Mouse (Mus musculus): Measurements from ENCODE around the gene Stard5. TPM values are rescaled to one million over a fixed set of nuclear protein-coding genes. Genes with fewer than 3 reads are reported as not detected.

Stard5 gene
- polyA plus RNA-seq, 2 experiments = 18.5 to 23.7 TPM

GRCm38 (mm10) chr7:83640581-83640980 lies 8.8 kb downstream of the Stard5 start:
- 82% methylated on average over 5 of the region's 5 CpGs for WGBS
- Histone ChIP-seq H3K9ac (ENCODE audit: low read depth, low read length, severe bottlenecking) (no peak overlapping the region), H3K27me3 (ENCODE audit: control insufficient read depth, insufficient read depth, low read length) (no peaks in the 10 kb centered on the region), H3K4me2 (replicated peaks; ENCODE audit: low read depth, low read length, severe bottlenecking) (no peak overlapping the region), H3K27ac (replicated peaks; ENCODE audit: low read depth, low read length) (no peak overlapping the region), H3K9me3 (ENCODE audit: control insufficient read depth, low read length) (no peaks in the 10 kb centered on the region), H3K4me1 (ENCODE audit: control insufficient read depth, insufficient read depth, low read length) (no peaks in the 10 kb centered on the region), H3K4me3 (replicated peaks; ENCODE audit: low read length) (no peak overlapping the region), H3K36me3 (ENCODE audit: control insufficient read depth, insufficient read depth, low read length) (peaks cover 49% of the 10 kb centered on the region)
- DNase-seq (ENCODE audit: low spot score) (no peak), ATAC-seq (ENCODE audit: low FRiP score, low read depth) (no peak)
- TF ChIP-seq POLR2A (IDR thresholded peaks at IDR 0.05; ENCODE audit: borderline replicate concordance, extremely low read depth, insufficient read depth, insufficient read length) = no peak

DNA sequence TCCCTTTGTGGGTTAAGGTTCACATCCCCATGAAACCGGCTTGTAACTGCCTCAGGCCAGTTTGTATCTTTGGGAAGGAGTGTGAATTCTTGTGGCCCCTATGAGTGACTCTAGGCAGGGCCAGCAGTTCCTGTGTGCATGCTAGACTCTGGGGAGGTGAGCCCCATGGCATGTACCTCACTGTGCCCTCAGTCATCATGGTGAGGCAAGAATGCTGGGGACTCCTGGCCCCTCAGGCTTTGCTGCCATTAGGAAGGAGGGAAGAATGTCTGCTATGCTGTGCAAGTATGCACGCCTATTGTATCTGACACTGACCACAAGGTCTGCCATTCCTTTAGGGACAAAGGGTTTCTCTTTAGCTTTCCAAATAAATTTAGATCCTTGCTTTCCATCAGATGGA lies 9.4 kb downstream of the Stard5 start:
- no peak for TF ChIP-seq POLR2A (IDR thresholded peaks at IDR 0.05; ENCODE audit: borderline replicate concordance, extremely low read depth, insufficient read depth, insufficient read length)
- Histone ChIP-seq H3K9me3 (ENCODE audit: control insufficient read depth, low read length) (no peaks in the 10 kb centered on the region), H3K36me3 (ENCODE audit: control insufficient read depth, insufficient read depth, low read length) (peaks cover 49% of the 10 kb centered on the region), H3K27me3 (ENCODE audit: control insufficient read depth, insufficient read depth, low read length) (no peaks in the 10 kb centered on the region), H3K4me2 (replicated peaks; ENCODE audit: low read depth, low read length, severe bottlenecking) (no peak overlapping the region), H3K27ac (replicated peaks; ENCODE audit: low read depth, low read length) (no peak overlapping the region), H3K4me3 (replicated peaks; ENCODE audit: low read length) (no peak overlapping the region), H3K4me1 (ENCODE audit: control insufficient read depth, insufficient read depth, low read length) (no peaks in the 10 kb centered on the region), H3K9ac (ENCODE audit: low read depth, low read length, severe bottlenecking) (no peak overlapping the region)
- WGBS = 74% methylated on average over 2 of the region's 2 CpGs
- no peak for DNase-seq (ENCODE audit: low spot score)
- ATAC-seq (ENCODE audit: low FRiP score, low read depth) = no peak

DNA sequence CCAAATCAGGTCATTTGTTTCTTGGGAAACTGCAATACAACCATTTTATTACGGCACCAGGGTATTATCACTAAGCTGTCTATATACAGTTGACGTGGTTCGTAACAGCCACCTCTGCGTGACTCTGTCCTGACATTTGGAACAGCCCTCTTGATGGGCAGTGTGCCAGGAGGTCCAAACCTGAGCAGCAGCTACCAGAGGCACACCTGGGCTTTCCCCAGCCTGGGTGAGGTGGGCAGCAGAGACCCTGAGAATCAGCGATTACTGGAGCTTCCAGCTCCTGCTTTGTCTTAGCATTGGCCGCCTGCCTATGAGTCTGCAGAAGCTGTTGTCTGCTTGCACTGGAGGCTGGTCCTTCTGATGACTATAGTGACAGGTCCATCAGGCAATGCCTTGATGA lies 11.8 kb downstream of the Stard5 start:
- no peak for DNase-seq (ENCODE audit: low spot score)
- TF ChIP-seq POLR2A (IDR thresholded peaks at IDR 0.05; ENCODE audit: borderline replicate concordance, extremely low read depth, insufficient read depth, insufficient read length) = no peak
- no peak overlapping the region for H3K9ac ChIP-seq (ENCODE audit: low read depth, low read length, severe bottlenecking)
- no peaks in the 10 kb centered on the region for H3K9me3 ChIP-seq (ENCODE audit: control insufficient read depth, low read length)
- H3K4me1 ChIP-seq (ENCODE audit: control insufficient read depth, insufficient read depth, low read length) = no peaks in the 10 kb centered on the region
- H3K4me3 ChIP-seq (replicated peaks; ENCODE audit: low read length) = no peak overlapping the region
- no peak for ATAC-seq (ENCODE audit: low FRiP score, low read depth)
- no peak overlapping the region for H3K4me2 ChIP-seq (replicated peaks; ENCODE audit: low read depth, low read length, severe bottlenecking)
- no peaks in the 10 kb centered on the region for H3K27me3 ChIP-seq (ENCODE audit: control insufficient read depth, insufficient read depth, low read length)
- H3K36me3 ChIP-seq (ENCODE audit: control insufficient read depth, insufficient read depth, low read length) = peaks cover 35% of the 10 kb centered on the region
- no peak overlapping the region for H3K27ac ChIP-seq (replicated peaks; ENCODE audit: low read depth, low read length)
- WGBS = 74% methylated on average over 6 of the region's 6 CpGs

GRCm38 (mm10) chr7:83644761-83645160 lies 13.0 kb downstream of the Stard5 start:
- WGBS = 90% methylated on average over 2 of the region's 2 CpGs
- no peak for TF ChIP-seq POLR2A (IDR thresholded peaks at IDR 0.05; ENCODE audit: borderline replicate concordance, extremely low read depth, insufficient read depth, insufficient read length)
- peaks cover 30% of the 10 kb centered on the region for H3K36me3 ChIP-seq (ENCODE audit: control insufficient read depth, insufficient read depth, low read length)
- no peak overlapping the region for H3K4me3 ChIP-seq (replicated peaks; ENCODE audit: low read length)
- H3K9me3 ChIP-seq (ENCODE audit: control insufficient read depth, low read length) = no peaks in the 10 kb centered on the region
- ATAC-seq (ENCODE audit: low FRiP score, low read depth) = no peak
- H3K9ac ChIP-seq (ENCODE audit: low read depth, low read length, severe bottlenecking) = no peak overlapping the region
- H3K27me3 ChIP-seq (ENCODE audit: control insufficient read depth, insufficient read depth, low read length) = no peaks in the 10 kb centered on the region
- H3K4me2 ChIP-seq (replicated peaks; ENCODE audit: low read depth, low read length, severe bottlenecking) = no peak overlapping the region
- DNase-seq (ENCODE audit: low spot score) = no peak
- no peak overlapping the region for H3K27ac ChIP-seq (replicated peaks; ENCODE audit: low read depth, low read length)
- no peaks in the 10 kb centered on the region for H3K4me1 ChIP-seq (ENCODE audit: control insufficient read depth, insufficient read depth, low read length)

- 87% methylated on average over 5 of the region's 5 CpGs for WGBS
- ATAC-seq (ENCODE audit: low FRiP score, low read depth) = no peak
These were observed 13.7 kb downstream of the Stard5 start for GRCm38 (mm10) chr7:83645476-83645875.

GRCm38 (mm10) chr7:83648807-83649206 lies 17.0 kb downstream of the Stard5 start:
- Histone ChIP-seq H3K9me3 (ENCODE audit: control insufficient read depth, low read length) (no peaks in the 10 kb centered on the region), H3K4me1 (ENCODE audit: control insufficient read depth, insufficient read depth, low read length) (no peaks in the 10 kb centered on the region), H3K9ac (ENCODE audit: low read depth, low read length, severe bottlenecking) (no peak overlapping the region), H3K4me3 (replicated peaks; ENCODE audit: low read length) (no peak overlapping the region), H3K36me3 (ENCODE audit: control insufficient read depth, insufficient read depth, low read length) (peaks cover 6% of the 10 kb centered on the region), H3K27me3 (ENCODE audit: control insufficient read depth, insufficient read depth, low read length) (no peaks in the 10 kb centered on the region), H3K4me2 (replicated peaks; ENCODE audit: low read depth, low read length, severe bottlenecking) (no peak overlapping the region), H3K27ac (replicated peaks; ENCODE audit: low read depth, low read length) (no peak overlapping the region)
- ATAC-seq (ENCODE audit: low FRiP score, low read depth) (no peak), DNase-seq (ENCODE audit: low spot score) (no peak)
- WGBS = 71% methylated on average over 7 of the region's 7 CpGs
- no peak for TF ChIP-seq POLR2A (IDR thresholded peaks at IDR 0.05; ENCODE audit: borderline replicate concordance, extremely low read depth, insufficient read depth, insufficient read length)

More at GRCm38 (mm10) chr7:83645476-83645875, 13.7 kb downstream of the Stard5 start:
- Histone ChIP-seq H3K9ac (ENCODE audit: low read depth, low read length, severe bottlenecking) (no peak overlapping the region), H3K4me3 (replicated peaks; ENCODE audit: low read length) (no peak overlapping the region), H3K27ac (replicated peaks; ENCODE audit: low read depth, low read length) (no peak overlapping the region), H3K4me1 (ENCODE audit: control insufficient read depth, insufficient read depth, low read length) (no peaks in the 10 kb centered on the region), H3K27me3 (ENCODE audit: control insufficient read depth, insufficient read depth, low read length) (no peaks in the 10 kb centered on the region), H3K9me3 (ENCODE audit: control insufficient read depth, low read length) (no peaks in the 10 kb centered on the region), H3K4me2 (replicated peaks; ENCODE audit: low read depth, low read length, severe bottlenecking) (no peak overlapping the region), H3K36me3 (ENCODE audit: control insufficient read depth, insufficient read depth, low read length) (peaks cover 25% of the 10 kb centered on the region)
- TF ChIP-seq POLR2A (IDR thresholded peaks at IDR 0.05; ENCODE audit: borderline replicate concordance, extremely low read depth, insufficient read depth, insufficient read length) = no peak
- DNase-seq (ENCODE audit: low spot score) = no peak

Measured in limb, embryonic 14.5 days (tissue).